Mouse (Mus musculus): ENCODE data around the gene Tnrc6c. TPM values are rescaled to one million over a fixed set of nuclear protein-coding genes. Genes with fewer than 3 reads are reported as not detected.

Gene Tnrc6c
- total RNA-seq, 2 experiments from 2014 or later: 15.0 to 19.6 TPM

- intact Hi-C loops (cut with DNase I): no loop called here
- DNase-seq: no peak
Observed at GRCm38 (mm10) chr11:117713375-117713774, 59.3 kb downstream of the Tnrc6c start.

GRCm38 (mm10) chr11:117718838-117719237 lies 64.7 kb downstream of the Tnrc6c start:
- DNase-seq: no peak
- intact Hi-C loops (cut with DNase I): no loop called here

GRCm38 (mm10) chr11:117724604-117725301 lies 70.7 kb downstream of the Tnrc6c start:
- no peak for DNase-seq
- intact Hi-C loops (cut with DNase I): no loop called here

- intact Hi-C loops (cut with DNase I): no loop called here
- DNase-seq: no peak
Observed at GRCm38 (mm10) chr11:117727031-117727430, 72.9 kb downstream of the Tnrc6c start.

- intact Hi-C loops (cut with DNase I): no loop called here
- no peak for DNase-seq
Observed at GRCm38 (mm10) chr11:117728245-117728644, 74.2 kb downstream of the Tnrc6c start.

- intact Hi-C loops (cut with DNase I): no loop called here
- peak in 1 of 2 experiments; percentile 57 for DNase-seq
Observed at GRCm38 (mm10) chr11:117728841-117729240, 74.8 kb downstream of the Tnrc6c start.

- DNase-seq: no peak
- intact Hi-C loops (cut with DNase I): no loop called here
Observed at GRCm38 (mm10) chr11:117729341-117729740, 75.3 kb downstream of the Tnrc6c start.

GRCm38 (mm10) chr11:117729798-117730489 lies 75.9 kb downstream of the Tnrc6c start:
- intact Hi-C loops (cut with DNase I): no loop called here
- no peak for DNase-seq

GRCm38 (mm10) chr11:117730490-117730838 lies 76.4 kb downstream of the Tnrc6c start:
- no peak for DNase-seq

GRCm38 (mm10) chr11:117731470-117731869 lies 77.4 kb downstream of the Tnrc6c start:
- intact Hi-C loops (cut with DNase I): no loop called here

More at GRCm38 (mm10) chr11:117730490-117730838, 76.4 kb downstream of the Tnrc6c start:
- intact Hi-C loops (cut with DNase I): no loop called here

GRCm38 (mm10) chr11:117736037-117736689 lies 82.1 kb downstream of the Tnrc6c start:
- DNase-seq: no peak
- intact Hi-C loops (cut with DNase I): no loop called here

More at GRCm38 (mm10) chr11:117731470-117731869, 77.4 kb downstream of the Tnrc6c start:
- no peak for DNase-seq

GRCm38 (mm10) chr11:117738123-117738522 lies 84.0 kb downstream of the Tnrc6c start:
- intact Hi-C loops (cut with DNase I): no loop called here
- no peak for DNase-seq

GRCm38 (mm10) chr11:117741128-117741527 lies 87.0 kb downstream of the Tnrc6c start:
- intact Hi-C loops (cut with DNase I): no loop called here
- DNase-seq: no peak

GRCm38 (mm10) chr11:117742243-117742642 lies 88.2 kb downstream of the Tnrc6c start:
- no peak for DNase-seq
- intact Hi-C loops (cut with DNase I): no loop called here

GRCm38 (mm10) chr11:117742715-117743114 lies 88.6 kb downstream of the Tnrc6c start:
- no peak for DNase-seq
- intact Hi-C loops (cut with DNase I): no loop called here

- no peak for DNase-seq
- intact Hi-C loops (cut with DNase I): no loop called here
Observed at GRCm38 (mm10) chr11:117743454-117744030, 89.5 kb downstream of the Tnrc6c start.

- no peak for DNase-seq
- intact Hi-C loops (cut with DNase I): no loop called here
Observed at GRCm38 (mm10) chr11:117748628-117749027, 94.5 kb downstream of the Tnrc6c start.

- intact Hi-C loops (cut with DNase I): no loop called here
- peak; percentile 31 to 43 for DNase-seq
Observed at GRCm38 (mm10) chr11:117749414-117749813, 95.3 kb downstream of the Tnrc6c start.

GRCm38 (mm10) chr11:117751544-117751943 lies 97.5 kb downstream of the Tnrc6c start:
- intact Hi-C loops (cut with DNase I): no loop called here
- DNase-seq: peak in 1 of 2 experiments; percentile 13

- DNase-seq: no peak
- intact Hi-C loops (cut with DNase I): no loop called here
Observed at GRCm38 (mm10) chr11:117755891-117756290, 101.8 kb downstream of the Tnrc6c start.

GRCm38 (mm10) chr11:117759267-117759666 lies 105.2 kb downstream of the Tnrc6c start:
- DNase-seq: peak in 1 of 2 experiments; percentile 21
- intact Hi-C loops (cut with DNase I): no loop called here

All from gastrocnemius, postnatal 36 days (tissue).